Mouse (Mus musculus) myocyte (in vitro differentiated cells): ENCODE results near the gene Eif4e1b. TPM values are rescaled to one million over a fixed set of nuclear protein-coding genes. Genes with fewer than 3 reads are reported as not detected.
A peak's percentile ranks its signal among the peaks of the same experiment; 100 is the strongest.

Experiments
- H3K27me3 ChIP-seq: one replicate; pipeline ENCODE4 v1.6.1; 2011; ENCODE audit not compliant: control insufficient read depth, insufficient read depth, insufficient read length
- H3K36me3 ChIP-seq: one replicate; pipeline ENCODE4 v1.6.1; 2011; ENCODE audit not compliant: control insufficient read depth, insufficient read depth
- H3K4me2 ChIP-seq: one replicate; pipeline ENCODE4 v1.6.1; 2011; ENCODE audit warnings: low read depth, control low read depth
- H3K4me3 ChIP-seq: one replicate; pipeline ENCODE4 v1.5.1; 2011; ENCODE audit warnings: mild to moderate bottlenecking, control low read depth, moderate library complexity
- H3K79me2 ChIP-seq: one replicate; pipeline ENCODE4 v1.6.1; 2011; ENCODE audit not compliant: control insufficient read depth, insufficient read depth
- H3ac ChIP-seq: one replicate; pipeline ENCODE4 v1.6.1; 2011; ENCODE audit not compliant: control insufficient read depth, insufficient read length
- CEBPB ChIP-seq: IDR thresholded peaks from 2 replicates; pipeline ENCODE4 v1.6.1; 2011; ENCODE audit warnings: mild to moderate bottlenecking, moderate library complexity; ENCODE audit not compliant: poor library complexity, insufficient read depth, severe bottlenecking
- E2F4 ChIP-seq: IDR thresholded peaks from one replicate; pipeline ENCODE4 v1.6.1; 2011; ENCODE audit warnings: mild to moderate bottlenecking, control low read depth, moderate library complexity; ENCODE audit not compliant: insufficient read depth
- MAX ChIP-seq: IDR thresholded peaks from one replicate; pipeline ENCODE4 v1.6.1; 2011; ENCODE audit warnings: low read depth, mild to moderate bottlenecking, control low read depth
- MYOD1 ChIP-seq, 3 experiments: IDR thresholded peaks; one replicate each; pipeline ENCODE4 v1.6.1; 2011; ENCODE audit warnings: control low read depth in 2 of 3, low read depth in 2 of 3, mild to moderate bottlenecking in 2 of 3, moderate library complexity in 1 of 3; ENCODE audit not compliant: insufficient read length in 2 of 3, control insufficient read depth in 1 of 3
- MYOG ChIP-seq, 3 experiments: IDR thresholded peaks; one replicate each; pipeline ENCODE4 v1.6.1; 2011; ENCODE audit warnings: control low read depth in 2 of 3, low read depth in 2 of 3, mild to moderate bottlenecking in 2 of 3; ENCODE audit not compliant: insufficient read length in 2 of 3, control insufficient read depth in 1 of 3, insufficient read depth in 1 of 3
- POLR2A ChIP-seq: IDR thresholded peaks from one replicate; pipeline ENCODE4 v1.6.1; 2011; ENCODE audit warnings: low read depth, mild to moderate bottlenecking, control low read depth, moderate library complexity; ENCODE audit not compliant: insufficient read length
- POLR2AphosphoS2 ChIP-seq: IDR thresholded peaks from one replicate; pipeline ENCODE4 v1.6.1; 2011; ENCODE audit warnings: low read depth, control low read depth; ENCODE audit not compliant: insufficient read length
- REST ChIP-seq: IDR thresholded peaks from one replicate; pipeline ENCODE4 v1.6.1; 2011; ENCODE audit warnings: mild to moderate bottlenecking, control low read depth, moderate library complexity; ENCODE audit not compliant: insufficient read depth, insufficient read length
- SRF ChIP-seq: IDR thresholded peaks from one replicate; pipeline ENCODE4 v1.6.1; 2011; ENCODE audit warnings: low read depth; ENCODE audit not compliant: control insufficient read depth, insufficient read length
- TCF12 ChIP-seq: IDR thresholded peaks from one replicate; pipeline ENCODE4 v1.6.1; 2011; ENCODE audit warnings: mild to moderate bottlenecking, control low read depth; ENCODE audit not compliant: poor library complexity, insufficient read depth, severe bottlenecking
- TCF3 ChIP-seq: IDR thresholded peaks from one replicate; pipeline ENCODE4 v1.6.1; 2011; ENCODE audit warnings: low read depth, control low read depth; ENCODE audit not compliant: insufficient read length
- USF1 ChIP-seq: IDR thresholded peaks from one replicate; pipeline ENCODE4 v1.6.1; 2011; ENCODE audit warnings: low read depth, mild to moderate bottlenecking, control low read depth, moderate library complexity
- polyA plus RNA-seq: library from polyadenylated mRNA; unstranded; fragments of >200 nt; fragmentation: generic; extraction: Trizol; gene quantifications from one replicate; pipeline ENCODE4 v1.2.1, GENCODE M21; 2012; ENCODE audit warnings: missing spikeins

Eif4e1b gene
- polyA plus RNA-seq, 1 experiment, result not detected

GRCm38 (mm10) chr13:54794843-54795242 is 11.0 kb downstream of the Eif4e1b start:
- Histone ChIP-seq H3K79me2 (no peaks in the 10 kb centered on the region), H3ac (no peak overlapping the region), H3K4me2 (no peak overlapping the region), H3K4me3 (no peak overlapping the region), H3K27me3 (no peaks in the 10 kb centered on the region), H3K36me3 (peaks cover 6% of the 10 kb centered on the region)
- TF ChIP-seq MYOG (IDR thresholded peaks at IDR 0.05; ENCODE audit: control insufficient read depth in 1 of 3, insufficient read depth in 1 of 3, insufficient read length in 2 of 3, low read depth in 2 of 3) (peak in 1 of 3 experiments; percentile 49), POLR2AphosphoS2 (no peak)

GRCm38 (mm10) chr13:54797356-54797755 is 13.6 kb downstream of the Eif4e1b start:
- TF ChIP-seq REST (no peak), USF1 (no peak), MAX (no peak), SRF (no peak), TCF3 (no peak), E2F4 (no peak), POLR2A (no peak), MYOD1 (IDR thresholded peaks at IDR 0.05; ENCODE audit: control insufficient read depth in 1 of 3, insufficient read length in 2 of 3, low read depth in 2 of 3) (no peak), MYOG (IDR thresholded peaks at IDR 0.05; ENCODE audit: control insufficient read depth in 1 of 3, insufficient read depth in 1 of 3, insufficient read length in 2 of 3, low read depth in 2 of 3) (no peak), POLR2AphosphoS2 (no peak), CEBPB (no peak), TCF12 (no peak)
- Histone ChIP-seq H3K36me3 (peaks cover 6% of the 10 kb centered on the region), H3K79me2 (no peaks in the 10 kb centered on the region), H3K27me3 (peaks cover 5% of the 10 kb centered on the region), H3ac (no peak overlapping the region), H3K4me2 (no peak overlapping the region), H3K4me3 (no peak overlapping the region)

- H3K27me3 ChIP-seq, result peaks cover 5% of the 10 kb centered on the region
Observed at GRCm38 (mm10) chr13:54797861-54798643, 14.3 kb downstream of the Eif4e1b start.

GRCm38 (mm10) chr13:54798740-54799139 is 14.9 kb downstream of the Eif4e1b start:
- Histone ChIP-seq H3K4me3 (no peak overlapping the region), H3K4me2 (no peak overlapping the region), H3ac (no peak overlapping the region), H3K36me3 (no peaks in the 10 kb centered on the region), H3K27me3 (peaks cover 7% of the 10 kb centered on the region), H3K79me2 (no peaks in the 10 kb centered on the region)
- TF ChIP-seq USF1, result no peak
- TF ChIP-seq POLR2A, result no peak
- no peak for TF ChIP-seq POLR2AphosphoS2

More at GRCm38 (mm10) chr13:54797861-54798643, 14.3 kb downstream of the Eif4e1b start:
- H3ac ChIP-seq, result no peak overlapping the region
- TF ChIP-seq USF1 (no peak), REST (no peak), POLR2A (no peak), TCF3 (no peak), POLR2AphosphoS2 (no peak), MAX (no peak), SRF (no peak), TCF12 (no peak), E2F4 (no peak), CEBPB (no peak), MYOD1 (IDR thresholded peaks at IDR 0.05; ENCODE audit: control insufficient read depth in 1 of 3, insufficient read length in 2 of 3, low read depth in 2 of 3) (no peak), MYOG (IDR thresholded peaks at IDR 0.05; ENCODE audit: control insufficient read depth in 1 of 3, insufficient read depth in 1 of 3, insufficient read length in 2 of 3, low read depth in 2 of 3) (no peak)
- H3K36me3 ChIP-seq, result peaks cover 6% of the 10 kb centered on the region
- no peaks in the 10 kb centered on the region for H3K79me2 ChIP-seq
- no peak overlapping the region for H3K4me3 ChIP-seq
- H3K4me2 ChIP-seq, result no peak overlapping the region

GRCm38 (mm10) chr13:54799701-54800100 is 15.9 kb downstream of the Eif4e1b start:
- H3K4me3 ChIP-seq, result no peak overlapping the region

More at GRCm38 (mm10) chr13:54799701-54800100, 15.9 kb downstream of the Eif4e1b start:
- H3ac ChIP-seq, result no peak overlapping the region
- peaks cover 13% of the 10 kb centered on the region for H3K27me3 ChIP-seq
- no peaks in the 10 kb centered on the region for H3K79me2 ChIP-seq
- TF ChIP-seq SRF (no peak), POLR2A (no peak), E2F4 (no peak), MYOD1 (IDR thresholded peaks at IDR 0.05; ENCODE audit: control insufficient read depth in 1 of 3, insufficient read length in 2 of 3, low read depth in 2 of 3) (no peak), POLR2AphosphoS2 (no peak), USF1 (no peak), REST (no peak), CEBPB (no peak), MAX (no peak), TCF12 (no peak), TCF3 (no peak), MYOG (IDR thresholded peaks at IDR 0.05; ENCODE audit: control insufficient read depth in 1 of 3, insufficient read depth in 1 of 3, insufficient read length in 2 of 3, low read depth in 2 of 3) (no peak)
- no peaks in the 10 kb centered on the region for H3K36me3 ChIP-seq
- peak overlapping the region; percentile 91 for H3K4me2 ChIP-seq
